Mouse (Mus musculus): Measurements from ENCODE around the gene Trim67. TPM values are rescaled to one million over a fixed set of nuclear protein-coding genes. Genes with fewer than 3 reads are reported as not detected.
A peak's percentile ranks its signal among the peaks of the same experiment; 100 is the strongest.

Gene Trim67
- polyA plus RNA-seq, 1 experiment from 2014 or later = 21.1 TPM

DNA sequence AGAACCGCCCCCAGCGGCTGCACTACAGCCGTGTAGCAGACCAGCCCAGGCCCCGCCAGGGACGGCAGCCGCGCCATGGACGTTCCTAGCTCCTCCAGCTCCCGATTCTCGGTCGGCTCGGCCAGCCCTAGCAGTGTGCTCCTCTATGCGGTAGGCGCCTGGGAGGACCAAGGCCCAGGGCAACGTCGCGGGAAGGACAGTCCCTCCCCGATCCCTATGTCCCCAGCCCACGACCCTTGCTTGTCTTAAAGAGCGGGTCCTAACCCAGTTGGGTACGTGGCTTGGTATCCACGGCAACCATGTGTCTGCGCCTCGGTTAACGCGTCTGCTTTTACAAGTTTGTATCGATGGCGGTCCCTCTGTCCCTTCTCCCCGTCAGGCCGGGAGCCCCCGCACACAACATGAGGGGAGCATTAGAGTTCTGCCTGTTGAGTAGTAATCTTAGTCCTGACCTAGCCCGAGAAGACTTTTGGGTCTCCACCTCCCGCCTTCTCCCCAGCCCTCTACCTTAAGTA is 70.3 kb downstream of the Trim67 start:
- Histone ChIP-seq H3K27me3 (no peaks in the 10 kb centered on the region), H3K9ac (peak overlapping the region; percentile 93), H3K4me2 (peak overlapping the region; percentile 86), H3K36me3 (peaks cover 26% of the 10 kb centered on the region), H3K27ac (replicated peaks) (peak overlapping the region; percentile 92), H3K4me3 (peak overlapping the region; percentile 75), H3K9me3 (no peaks in the 10 kb centered on the region), H3K4me1 (replicated peaks) (peaks cover 30% of the 10 kb centered on the region)
- ATAC-seq (ENCODE audit: low read depth) = peak; percentile 92
- whole genome bisulfite sequencing = under 1% methylated on average over 33 of the region's 33 CpGs

- WGBS = 23% methylated on average over 8 of the region's 8 CpGs
- ATAC-seq (ENCODE audit: low read depth) = no peak
- Histone ChIP-seq H3K27me3 (no peaks in the 10 kb centered on the region), H3K9ac (peak overlapping the region; percentile 93), H3K4me3 (peak overlapping the region; percentile 75), H3K4me2 (peak overlapping the region; percentile 86), H3K4me1 (replicated peaks) (peaks cover 30% of the 10 kb centered on the region), H3K36me3 (peaks cover 21% of the 10 kb centered on the region), H3K27ac (replicated peaks) (peak overlapping the region; percentile 92; the same call in 1 of the 2 replicates), H3K9me3 (no peaks in the 10 kb centered on the region)
Measured at GRCm38 (mm10) chr8:124863729-124864128, 70.8 kb downstream of the Trim67 start.

DNA sequence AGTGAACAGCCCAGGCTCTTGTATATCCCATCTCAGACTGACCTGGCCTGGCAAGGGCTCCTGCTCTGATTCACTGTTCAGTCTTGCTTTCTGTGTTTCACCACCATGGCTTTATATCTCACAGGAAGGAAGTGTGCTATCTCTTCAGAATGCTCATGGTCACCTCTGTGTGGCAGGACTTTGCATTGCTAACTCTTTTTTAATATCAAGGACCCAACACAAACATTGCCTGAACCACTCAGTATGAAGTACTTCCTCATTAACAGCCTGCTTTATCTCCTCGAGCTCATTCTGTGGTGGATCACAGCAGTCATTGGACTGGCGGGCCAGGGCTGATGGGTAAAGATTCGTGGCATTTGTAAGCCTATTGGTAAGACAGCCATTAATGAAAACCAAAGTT is 73.8 kb downstream of the Trim67 start:
- Histone ChIP-seq H3K27me3 (no peaks in the 10 kb centered on the region), H3K9me3 (no peaks in the 10 kb centered on the region), H3K4me3 (no peak overlapping the region), H3K27ac (replicated peaks) (no peak overlapping the region), H3K4me1 (replicated peaks) (peaks cover 28% of the 10 kb centered on the region), H3K36me3 (peaks cover 12% of the 10 kb centered on the region), H3K9ac (no peak overlapping the region), H3K4me2 (no peak overlapping the region)
- WGBS = 86% methylated on average over 3 of the region's 3 CpGs
- ATAC-seq (ENCODE audit: low read depth) = no peak

DNA sequence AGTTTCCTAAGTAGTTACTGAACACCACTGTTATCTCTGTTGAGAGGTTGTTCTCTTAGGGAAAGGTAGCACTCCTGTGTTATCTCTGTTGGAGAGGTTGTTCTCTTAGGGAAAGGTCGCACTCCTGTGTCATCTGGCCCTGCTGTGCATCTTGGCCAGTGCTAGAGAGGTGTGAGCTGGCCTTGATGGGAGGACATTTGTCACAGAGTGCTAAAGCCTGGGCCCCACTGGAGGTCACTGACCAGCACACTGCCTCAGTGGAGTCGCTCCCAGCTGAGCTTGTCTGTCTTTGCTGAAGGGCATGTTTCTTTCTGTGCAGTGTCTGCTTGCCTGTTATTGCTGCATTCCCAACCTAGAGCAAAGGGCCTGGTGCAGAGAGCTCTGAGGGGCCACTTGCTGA is 74.2 kb downstream of the Trim67 start:
- H3K4me2 ChIP-seq = no peak overlapping the region
- no peak for ATAC-seq (ENCODE audit: low read depth)
- no peak overlapping the region for H3K9ac ChIP-seq
- peaks cover 24% of the 10 kb centered on the region for H3K4me1 ChIP-seq (replicated peaks)
- 85% methylated on average over 2 of the region's 2 CpGs for WGBS
- no peak overlapping the region for H3K4me3 ChIP-seq
- H3K27ac ChIP-seq (replicated peaks) = no peak overlapping the region
- no peaks in the 10 kb centered on the region for H3K27me3 ChIP-seq
- H3K9me3 ChIP-seq = no peaks in the 10 kb centered on the region
- H3K36me3 ChIP-seq = peaks cover 16% of the 10 kb centered on the region

GRCm38 (mm10) chr8:124869708-124870107 is 76.8 kb downstream of the Trim67 start:
- H3K4me2 ChIP-seq = no peak overlapping the region
- no peaks in the 10 kb centered on the region for H3K9me3 ChIP-seq
- 75% methylated on average over 6 of the region's 6 CpGs for WGBS
- no peaks in the 10 kb centered on the region for H3K27me3 ChIP-seq
- H3K9ac ChIP-seq = no peak overlapping the region
- H3K4me3 ChIP-seq = no peak overlapping the region
- H3K27ac ChIP-seq (replicated peaks) = no peak overlapping the region
- H3K4me1 ChIP-seq (replicated peaks) = peaks cover 8% of the 10 kb centered on the region
- ATAC-seq (ENCODE audit: low read depth) = no peak
- peaks cover 42% of the 10 kb centered on the region for H3K36me3 ChIP-seq

DNA sequence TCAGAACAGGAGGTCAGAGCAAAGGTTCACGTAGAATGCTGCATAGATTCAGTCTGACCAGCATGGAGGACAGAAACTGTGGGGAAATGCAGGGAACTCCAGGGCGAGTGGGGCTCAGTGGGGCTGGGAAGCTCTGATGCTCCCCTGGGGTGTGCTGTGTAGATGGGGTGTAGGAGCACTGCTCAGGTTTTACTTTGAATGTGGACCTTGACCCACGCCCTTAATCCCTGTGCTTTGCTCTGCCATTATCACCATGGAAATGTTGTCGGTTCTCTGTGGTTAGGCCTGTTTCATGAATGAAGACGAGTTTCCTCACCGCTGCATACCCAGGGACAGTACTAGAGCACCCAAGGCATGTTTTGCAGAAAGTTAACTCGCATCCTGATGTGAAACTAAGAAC is 78.6 kb downstream of the Trim67 start:
- H3K36me3 ChIP-seq = peaks cover 59% of the 10 kb centered on the region
- H3K4me2 ChIP-seq = no peak overlapping the region
- H3K27ac ChIP-seq (replicated peaks) = no peak overlapping the region
- no peaks in the 10 kb centered on the region for H3K9me3 ChIP-seq
- 0 out of 2 replicates have a peak, but pooled peaks cover 3% of the 10 kb centered on the region for H3K4me1 ChIP-seq (replicated peaks)
- 94% methylated on average over 7 of the region's 7 CpGs for WGBS
- no peak for ATAC-seq (ENCODE audit: low read depth)
- H3K9ac ChIP-seq = no peak overlapping the region
- no peak overlapping the region for H3K4me3 ChIP-seq
- H3K27me3 ChIP-seq = no peaks in the 10 kb centered on the region

GRCm38 (mm10) chr8:124872081-124872480 is 79.2 kb downstream of the Trim67 start:
- H3K4me3 ChIP-seq = no peak overlapping the region
- no peak overlapping the region for H3K27ac ChIP-seq (replicated peaks)
- WGBS = 96% methylated on average over 7 of the region's 7 CpGs
- no peak overlapping the region for H3K9ac ChIP-seq
- no peaks in the 10 kb centered on the region for H3K27me3 ChIP-seq
- H3K4me1 ChIP-seq (replicated peaks) = 0 out of 2 replicates have a peak, but pooled peaks cover 3% of the 10 kb centered on the region
- H3K9me3 ChIP-seq = no peaks in the 10 kb centered on the region
- no peak overlapping the region for H3K4me2 ChIP-seq
- peaks cover 65% of the 10 kb centered on the region for H3K36me3 ChIP-seq
- no peak for ATAC-seq (ENCODE audit: low read depth)

GRCm38 (mm10) chr8:124872690-124873089 is 79.8 kb downstream of the Trim67 start:
- no peaks in the 10 kb centered on the region for H3K27me3 ChIP-seq
- H3K9me3 ChIP-seq = no peaks in the 10 kb centered on the region
- H3K27ac ChIP-seq (replicated peaks) = no peak overlapping the region
- peaks cover 71% of the 10 kb centered on the region for H3K36me3 ChIP-seq
- no peak overlapping the region for H3K4me3 ChIP-seq
- no peaks in the 10 kb centered on the region for H3K4me1 ChIP-seq (replicated peaks)
- no peak overlapping the region for H3K4me2 ChIP-seq
- WGBS = 93% methylated on average over 5 of the region's 5 CpGs
- ATAC-seq (ENCODE audit: low read depth) = no peak
- no peak overlapping the region for H3K9ac ChIP-seq

DNA sequence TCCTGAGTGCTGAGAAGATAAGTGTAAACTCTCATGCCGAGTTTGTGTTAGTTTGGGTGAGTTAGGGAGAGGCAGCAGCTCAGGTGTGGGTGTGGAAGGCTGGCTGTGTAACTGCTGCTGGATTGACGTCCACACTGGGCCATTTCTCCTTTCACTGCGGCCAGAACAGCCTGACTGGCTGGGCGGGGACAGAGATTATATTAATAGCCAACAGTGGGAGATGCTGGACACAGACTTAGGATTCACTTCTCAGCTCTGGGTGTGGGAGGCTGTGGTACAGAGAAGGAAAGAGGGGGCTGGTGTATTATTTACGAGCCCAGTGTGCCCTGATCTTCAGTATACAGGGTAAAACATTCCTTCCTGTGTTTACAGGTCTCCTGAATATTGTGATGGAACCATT is 85.2 kb downstream of the Trim67 start:
- Histone ChIP-seq H3K4me2 (no peak overlapping the region), H3K4me3 (no peak overlapping the region), H3K27ac (replicated peaks) (no peak overlapping the region), H3K36me3 (peaks cover 96% of the 10 kb centered on the region), H3K9me3 (no peaks in the 10 kb centered on the region), H3K4me1 (replicated peaks) (no peaks in the 10 kb centered on the region), H3K27me3 (no peaks in the 10 kb centered on the region), H3K9ac (no peak overlapping the region)
- whole genome bisulfite sequencing = 90% methylated on average over 5 of the region's 5 CpGs
- no peak for ATAC-seq (ENCODE audit: low read depth)

GRCm38 (mm10) chr8:124878946-124879526 is 86.1 kb downstream of the Trim67 start:
- H3K4me3 ChIP-seq = no peak overlapping the region
- no peak for ATAC-seq (ENCODE audit: low read depth)
- H3K27ac ChIP-seq (replicated peaks) = no peak overlapping the region
- WGBS = 87% methylated on average over 10 of the region's 10 CpGs
- no peak overlapping the region for H3K9ac ChIP-seq
- no peak overlapping the region for H3K4me2 ChIP-seq
- no peaks in the 10 kb centered on the region for H3K9me3 ChIP-seq
- peaks cover 96% of the 10 kb centered on the region for H3K36me3 ChIP-seq
- H3K27me3 ChIP-seq = no peaks in the 10 kb centered on the region
- H3K4me1 ChIP-seq (replicated peaks) = no peaks in the 10 kb centered on the region

Other genes starting within 250 kb of the Trim67 start
- 0.56 and 0.98 TPM in 2 replicates for gene Agt, start 223.4 kb upstream of the Trim67 start, polyA plus RNA-seq (2015; fragmentation: Nextera tagmentation; extraction: Ambion mirVana)
- gene Capn9, start 217.0 kb upstream of the Trim67 start, polyA plus RNA-seq (2015; fragmentation: Nextera tagmentation; extraction: Ambion mirVana) = 0.63 TPM in 1 of 2 replicates, not detected in the other
- gene 2310022B05Rik, start 129.7 kb upstream of the Trim67 start, polyA plus RNA-seq (2015; fragmentation: Nextera tagmentation; extraction: Ambion mirVana) = 20.8 and 21.3 TPM in 2 replicates
- gene Ttc13, start 71.1 kb upstream of the Trim67 start, polyA plus RNA-seq (2015; fragmentation: Nextera tagmentation; extraction: Ambion mirVana) = 60.4 and 62.6 TPM in 2 replicates
- gene Arv1, start 71.0 kb upstream of the Trim67 start, polyA plus RNA-seq (2015; fragmentation: Nextera tagmentation; extraction: Ambion mirVana) = 28.4 and 31.4 TPM in 2 replicates
- 12.1 and 15.9 TPM in 2 replicates for gene Fam89a, start 41.3 kb upstream of the Trim67 start, polyA plus RNA-seq (2015; fragmentation: Nextera tagmentation; extraction: Ambion mirVana)
- gene Gnpat, start 69.9 kb downstream of the Trim67 start, polyA plus RNA-seq (2015; fragmentation: Nextera tagmentation; extraction: Ambion mirVana) = 80.4 and 82.9 TPM in 2 replicates
- gene 2810004N23Rik, start 70.0 kb downstream of the Trim67 start, polyA plus RNA-seq (2015; fragmentation: Nextera tagmentation; extraction: Ambion mirVana) = 27.2 and 29.7 TPM in 2 replicates
- 12.9 and 13.8 TPM in 2 replicates for gene Exoc8, start 104.6 kb downstream of the Trim67 start, polyA plus RNA-seq (2015; fragmentation: Nextera tagmentation; extraction: Ambion mirVana)
- gene Sprtn, start 104.8 kb downstream of the Trim67 start, polyA plus RNA-seq (2015; fragmentation: Nextera tagmentation; extraction: Ambion mirVana) = 8.5 and 11.4 TPM in 2 replicates
- 15.7 and 18.0 TPM in 2 replicates for gene Egln1, start 156.2 kb downstream of the Trim67 start, polyA plus RNA-seq (2015; fragmentation: Nextera tagmentation; extraction: Ambion mirVana)
- gene Tsnax, start 219.9 kb downstream of the Trim67 start, polyA plus RNA-seq (2015; fragmentation: Nextera tagmentation; extraction: Ambion mirVana) = 159 and 168 TPM in 2 replicates

Data from neural tube, embryonic 13.5 days (tissue).